Mouse (Mus musculus): ENCODE results near the gene I830077J02Rik.

DNA sequence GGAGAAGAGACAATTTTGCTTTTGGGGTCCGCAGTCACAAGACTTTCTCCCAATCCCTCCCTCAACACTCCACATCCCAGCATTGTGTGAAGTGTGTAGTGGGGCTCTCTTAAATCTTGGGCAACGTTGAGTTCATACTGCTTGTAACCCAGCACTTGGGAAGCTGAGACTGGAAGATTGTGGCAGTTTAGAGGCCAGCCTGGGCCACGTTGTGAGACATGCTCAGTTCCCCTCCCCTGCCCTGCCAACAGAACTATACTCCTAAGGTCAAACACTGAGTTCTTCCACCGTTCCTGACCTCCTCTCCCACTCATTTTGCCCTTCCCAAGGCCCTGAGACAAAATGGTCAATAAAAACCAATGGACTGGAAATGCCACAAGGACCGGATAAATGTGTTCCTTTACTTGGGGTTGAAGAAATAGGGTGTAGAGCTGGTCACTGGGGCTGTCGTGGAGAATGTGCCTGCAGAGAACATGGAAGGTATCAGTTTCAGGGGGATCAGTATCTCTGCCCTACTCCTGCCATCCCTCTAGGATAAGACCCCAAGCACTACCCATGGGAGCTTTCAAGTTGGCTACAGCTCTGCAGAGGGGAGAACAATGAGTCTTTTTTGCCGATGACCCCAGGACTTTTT is 4.8 kb downstream of the I830077J02Rik start:
- TF ChIP-seq POLR2A (IDR thresholded peaks at IDR 0.05; ENCODE audit: low read depth, low read length) (no peak), CTCF (conservative IDR thresholded peaks at IDR 0.05; ENCODE audit: insufficient read depth, insufficient read length, low read depth, low read length) (no peak)

Data from kidney, adult 2 months (tissue).